Mouse (Mus musculus) brain, embryonic 14.5 days (tissue): ENCODE measurements around the gene Hnrnph1. TPM values are rescaled to one million over a fixed set of nuclear protein-coding genes. Genes with fewer than 3 reads are reported as not detected.
A peak's percentile ranks its signal among the peaks of the same experiment; 100 is the strongest.
"Not testable (repeated sequence)": the region's sequence is repeated elsewhere in the genome, so short reads cannot be mapped to it uniquely, and the experiment has no call there.

ENCODE experiments used
- DNase-seq: peaks from one replicate; pipeline ENCODE4 v3.0.0-alpha.2; 2011; ENCODE audit warnings: low read depth
- CTCF ChIP-seq: fragments of 200-500 bp; IDR thresholded peaks from 2 replicates; pipeline ENCODE4 v1.5.1; 2012; ENCODE audit warnings: inconsistent platforms, mild to moderate bottlenecking, moderate library complexity, borderline replicate concordance; ENCODE audit not compliant: insufficient read depth, insufficient read length; ENCODE audit errors: extremely low read depth
- POLR2A ChIP-seq: fragments of 200-500 bp; IDR thresholded peaks from 2 replicates; pipeline ENCODE4 v1.6.1; 2012; ENCODE audit warnings: mild to moderate bottlenecking, inconsistent platforms, borderline replicate concordance; ENCODE audit not compliant: poor library complexity, insufficient read depth, insufficient read length, severe bottlenecking; ENCODE audit errors: extremely low read depth
- polyA plus RNA-seq: library from polyadenylated mRNA; depleted of rRNA; stranded (reverse); fragments of >200 nt; gene quantifications from 2 replicates; pipeline ENCODE4 v1.2.3, GENCODE M21; 2012

Hnrnph1 gene
- polyA plus RNA-seq, 1 experiment, result 694 TPM

GRCm38 (mm10) chr11:50358950-50359861, 17.6 kb upstream of the Hnrnph1 start:
- no peak for TF ChIP-seq POLR2A
- TF ChIP-seq CTCF, result no peak
- peak; percentile 78 for DNase-seq

GRCm38 (mm10) chr11:50361282-50361681, 15.5 kb upstream of the Hnrnph1 start:
- DNase-seq, result not testable (repeated sequence)

GRCm38 (mm10) chr11:50364548-50364947, 12.2 kb upstream of the Hnrnph1 start:
- DNase-seq, result peak; percentile 92
- TF ChIP-seq CTCF (peak; percentile 82; the same call in 1 of the 2 replicates), POLR2A (no peak)

- no peak for DNase-seq
- TF ChIP-seq CTCF (no peak), POLR2A (no peak)
Measured at GRCm38 (mm10) chr11:50365322-50365721, 11.5 kb upstream of the Hnrnph1 start.

GRCm38 (mm10) chr11:50367531-50367930, 9.3 kb upstream of the Hnrnph1 start:
- TF ChIP-seq CTCF (no peak), POLR2A (no peak)
- DNase-seq, result no peak

- DNase-seq, result no peak
Measured at GRCm38 (mm10) chr11:50369360-50369911, 7.4 kb upstream of the Hnrnph1 start.

GRCm38 (mm10) chr11:50370969-50371368, 5.8 kb upstream of the Hnrnph1 start:
- TF ChIP-seq POLR2A (no peak), CTCF (no peak)
- DNase-seq, result no peak

More at GRCm38 (mm10) chr11:50369360-50369911, 7.4 kb upstream of the Hnrnph1 start:
- TF ChIP-seq POLR2A, result no peak
- TF ChIP-seq CTCF, result no peak

GRCm38 (mm10) chr11:50371399-50371841, 5.4 kb upstream of the Hnrnph1 start:
- TF ChIP-seq CTCF (peak; percentile 55; the same call in 1 of the 2 replicates), POLR2A (peak; percentile 32; the same call in 1 of the 2 replicates)
- DNase-seq, result peak; percentile 88

GRCm38 (mm10) chr11:50371911-50372310, 4.9 kb upstream of the Hnrnph1 start:
- TF ChIP-seq CTCF (no peak), POLR2A (no peak)
- no peak for DNase-seq

GRCm38 (mm10) chr11:50373086-50373485, 3.7 kb upstream of the Hnrnph1 start:
- no peak for TF ChIP-seq CTCF
- no peak for DNase-seq

- DNase-seq, result no peak
- no peak for TF ChIP-seq CTCF
Measured at GRCm38 (mm10) chr11:50373621-50374020, 3.2 kb upstream of the Hnrnph1 start.

- TF ChIP-seq CTCF (no peak), POLR2A (no peak)
- no peak for DNase-seq
Measured at GRCm38 (mm10) chr11:50374286-50375015, 2.3 kb upstream of the Hnrnph1 start.

- TF ChIP-seq POLR2A, result no peak
- no peak for DNase-seq
Measured at GRCm38 (mm10) chr11:50375421-50375820, 1.4 kb upstream of the Hnrnph1 start.
